Mouse (Mus musculus): ENCODE data around the gene Prn.

- no peak for TF ChIP-seq POLR2A (IDR thresholded peaks at IDR 0.05; ENCODE audit: extremely low read depth, insufficient read depth, low read length)
- TF ChIP-seq CTCF (IDR thresholded peaks at IDR 0.05; ENCODE audit: extremely low read depth, insufficient read depth, low read length), result no peak
Observed at GRCm38 (mm10) chr2:131988550-131988949, 78.8 kb downstream of the Prn start.
